In genomic region chr3:86545945-86546344, GRCm38 (mm10) we compare ENCODE assay signal across 10 mouse cellular contexts. TPM values are rescaled to one million over a fixed set of nuclear protein-coding genes. Genes with fewer than 3 reads are reported as not detected.
DNase-seq lines count a peak whose midpoint lies in the region; ATAC-seq and TF ChIP-seq lines count a peak whose summit lies in the region.
"Had no signal": no experiment of that assay in that cellular context is flagged by ENCODE, and none has a peak within 500 bp of the region (broad histone marks: within the 10 kb centered on the region; RNA-seq: fewer than 3 reads in every experiment).

No protein-coding gene starts in this region.

- peak overlapping the region; percentile 54; the same call in 1 of the 2 replicates for H3K4me2 ChIP-seq in intestine, embryonic 15.5 days (replicated peaks)
- peak overlapping the region; percentile 84 for H3K4me2 ChIP-seq in neural tube, embryonic 12.5 days (replicated peaks)

- no peak for ATAC-seq in intestine, embryonic 15.5 days
- no peak for ATAC-seq in neural tube, embryonic 12.5 days (ENCODE audit: low FRiP score, low read depth)
- ATAC-seq in megakaryocyte progenitor cell, adult 5-6 weeks (replicated peaks; ENCODE audit: poor library complexity), result no peak
- ATAC-seq: Patski had no signal

- intact Hi-C loops in left cerebral cortex, adult 2 months (cut with DNase I), result loop anchor here (10.0 kb wide), 1 partner anchor 209 kb away; no protein-coding TSS in a partner anchor
- intact Hi-C loops in left cerebral cortex, postnatal 10 days (cut with DNase I), result loop anchor here (10.0 kb wide), 1 partner anchor 209 kb away; no protein-coding TSS in a partner anchor

- H3K9me3 ChIP-seq in intestine, embryonic 15.5 days, result no peaks in the 10 kb centered on the region
- no peaks in the 10 kb centered on the region for H3K9me3 ChIP-seq in neural tube, embryonic 12.5 days

- H3K4me3 ChIP-seq in left cerebral cortex, adult 2 months, result peak overlapping the region; percentile 39
- peak overlapping the region; percentile 36 for H3K4me3 ChIP-seq in embryonic fibroblast, embryonic 13.5 days (ENCODE audit: insufficient read depth, low read length)
- peak overlapping the region; percentile 51 for H3K4me3 ChIP-seq in intestine, embryonic 15.5 days (replicated peaks)
- H3K4me3 ChIP-seq in neural tube, embryonic 12.5 days, result peak overlapping the region; percentile 60

- 15% methylated on average over 5 of the region's 5 CpGs for WGBS in intestine, embryonic 15.5 days
- WGBS in neural tube, embryonic 12.5 days, result 20% methylated on average over 5 of the region's 5 CpGs

- no peaks in the 10 kb centered on the region for H3K4me1 ChIP-seq in embryonic fibroblast, embryonic 13.5 days (ENCODE audit: control insufficient read depth, insufficient read depth, low read length)
- no peaks in the 10 kb centered on the region for H3K4me1 ChIP-seq in intestine, embryonic 15.5 days (replicated peaks)
- peaks cover 29% of the 10 kb centered on the region for H3K4me1 ChIP-seq in neural tube, embryonic 12.5 days

- no peak for TF ChIP-seq POLR2A in embryonic fibroblast, embryonic 13.5 days (IDR thresholded peaks at IDR 0.05; ENCODE audit: low read depth, low read length)

- no peaks in the 10 kb centered on the region for H3K36me3 ChIP-seq in intestine, embryonic 15.5 days
- H3K36me3 ChIP-seq in neural tube, embryonic 12.5 days, result no peaks in the 10 kb centered on the region

- H3K9ac ChIP-seq in intestine, embryonic 15.5 days, result peak overlapping the region; percentile 77
- H3K9ac ChIP-seq in neural tube, embryonic 12.5 days, result peak overlapping the region; percentile 89

- H3K27ac ChIP-seq in left cerebral cortex, adult 2 months, result no peak overlapping the region
- H3K27ac ChIP-seq in embryonic fibroblast, embryonic 13.5 days (ENCODE audit: insufficient read depth, low read length), result peak overlapping the region; percentile 48; the same call in 1 of the 2 replicates
- peak overlapping the region; percentile 96 for H3K27ac ChIP-seq in intestine, embryonic 15.5 days
- H3K27ac ChIP-seq in neural tube, embryonic 12.5 days, result peak overlapping the region; percentile 96

- no peak for DNase-seq in left cerebral cortex, adult 2 months (ENCODE audit: extremely low spot score in 1 of 2, low spot score in 2 of 2)
- no peak for DNase-seq in left cerebral cortex, postnatal 10 days (ENCODE audit: extremely low spot score in 1 of 2, low spot score in 2 of 2)
- no peak for DNase-seq in right cerebral cortex, postnatal 10 days (ENCODE audit: low spot score in 2 of 2)
- no peak for DNase-seq in spleen, adult 12 weeks (ENCODE audit: low spot score)

- 0 out of 2 replicates have a peak, but pooled peaks cover 5% of the 10 kb centered on the region for H3K27me3 ChIP-seq in intestine, embryonic 15.5 days (replicated peaks)
- peaks cover 22% of the 10 kb centered on the region for H3K27me3 ChIP-seq in neural tube, embryonic 12.5 days (replicated peaks)
- H3K27me3 ChIP-seq: Patski had no signal

- no peak for TF ChIP-seq CTCF in left cerebral cortex, adult 2 months (IDR thresholded peaks at IDR 0.05)
- no peak for TF ChIP-seq CTCF in embryonic fibroblast, embryonic 13.5 days (IDR thresholded peaks at IDR 0.05; ENCODE audit: borderline replicate concordance, insufficient read depth, low read length)

RNA-seq across cellular contexts. Expression of gene Mab21l2, which starts 2.5 kb away (rescaled TPM):
- total RNA-seq in left cerebral cortex, adult 2 months (2021), result under 1 TPM; 0.25 to 0.26 TPM
- under 1 TPM in 1 of 2 experiments, not detected in 1; 0.26 TPM for total RNA-seq in left cerebral cortex, postnatal 10 days (2021)
- 8.4 and 25.5 TPM in 2 replicates for polyA plus RNA-seq in embryonic fibroblast, embryonic 13.5 days (2011; ENCODE audit: insufficient read length, low read depth, missing spikeins)
- 110 and 127 TPM in 2 replicates for polyA plus RNA-seq in intestine, embryonic 15.5 days (2015; fragmentation: Nextera tagmentation; extraction: Ambion mirVana)
- 194 and 197 TPM in 2 replicates for polyA plus RNA-seq in neural tube, embryonic 12.5 days (2016; fragmentation: Nextera tagmentation; extraction: Ambion mirVana)
- total RNA-seq in megakaryocyte progenitor cell, adult 5-6 weeks (2015), result not detected in 2 replicates
- not detected in 2 replicates for total RNA-seq in megakaryocyte progenitor cell, adult 5-6 weeks (2017)
- total RNA-seq: layer of hippocampus, postnatal 10 days had no signal
- polyA plus RNA-seq: Patski had no signal
